Comparison of ENCODE assay signal across 26 mouse cellular contexts in genomic region chr5:122312346-122312745, GRCm38 (mm10). TPM values are rescaled to one million over a fixed set of nuclear protein-coding genes. Genes with fewer than 3 reads are reported as not detected.
A peak's percentile ranks its signal among the peaks of the same experiment; 100 is the strongest.
DNase-seq lines count a peak whose midpoint lies in the region; ATAC-seq and TF ChIP-seq lines count a peak whose summit lies in the region.
"Had no signal": no experiment of that assay in that cellular context is flagged by ENCODE, and none has a peak within 500 bp of the region (broad histone marks: within the 10 kb centered on the region; RNA-seq: fewer than 3 reads in every experiment).

No protein-coding gene starts in this region.

- H3K4me2 ChIP-seq in lung, postnatal 0 days (replicated peaks; ENCODE audit: low read depth, low read length), result no peak overlapping the region
- H3K4me2 ChIP-seq: embryonic facial prominence, embryonic 13.5 days; lung, embryonic 15.5 days; midbrain, embryonic 11.5 days; stomach, embryonic 15.5 days had no signal

- peak overlapping the region; percentile 97 for H3K27ac ChIP-seq in gastrocnemius, adult 2 months
- H3K27ac ChIP-seq in kidney, adult 2 months (ENCODE audit: insufficient read depth, low read depth, low read length), result peak overlapping the region; percentile 21; the same call in 1 of the 2 replicates
- no peak overlapping the region for H3K27ac ChIP-seq in lung, postnatal 0 days (ENCODE audit: low read length)
- H3K27ac ChIP-seq in thymus, adult 2 months (ENCODE audit: control insufficient read depth, insufficient read depth, low read length), result peak overlapping the region; percentile 93
- H3K27ac ChIP-seq: embryonic facial prominence, embryonic 13.5 days; forebrain, embryonic 10.5 days; heart, embryonic 10.5 days; liver, embryonic 14.5 days; lung, embryonic 15.5 days; stomach, embryonic 15.5 days had no signal

- ATAC-seq in lung, postnatal 0 days, result no peak
- ATAC-seq: forebrain, postnatal 0 days; intestine, embryonic 16.5 days; Patski had no signal

- H3K9ac ChIP-seq in lung, postnatal 0 days (replicated peaks; ENCODE audit: low read depth), result no peak overlapping the region
- H3K9ac ChIP-seq: embryonic facial prominence, embryonic 13.5 days; forebrain, postnatal 0 days; liver, embryonic 14.5 days; lung, embryonic 15.5 days; stomach, embryonic 15.5 days had no signal

- peak; percentile 59 for DNase-seq in gastrocnemius, adult 2 months
- no peak for DNase-seq in gastrocnemius, adult 8-10 months (ENCODE audit: low spot score in 2 of 2)
- no peak for DNase-seq in kidney, adult 2 months
- DNase-seq in kidney, postnatal 25 days, result no peak
- DNase-seq in lung, postnatal 0 days (ENCODE audit: low spot score), result peak; percentile 52
- no peak for DNase-seq in lung, postnatal 14 days
- DNase-seq in thymus, adult 2 months, result no peak
- no peak for DNase-seq in thymus, postnatal 10 days (ENCODE audit: low spot score in 2 of 2)
- DNase-seq: adrenal gland, postnatal 10 days; cerebellum, adult 11 months; cerebellum, adult 9-11 months; forebrain, postnatal 0 days; gastrocnemius, postnatal 14 days; heart, postnatal 36 days; kidney, postnatal 10 days; left cerebral cortex, postnatal 4 days; right cerebral cortex, postnatal 25 days had no signal

- no peaks in the 10 kb centered on the region for H3K9me3 ChIP-seq in lung, postnatal 0 days (ENCODE audit: low read length)
- H3K9me3 ChIP-seq: embryonic facial prominence, embryonic 13.5 days; forebrain, embryonic 10.5 days; heart, embryonic 10.5 days; lung, embryonic 15.5 days; stomach, embryonic 15.5 days had no signal

- no peak for TF ChIP-seq CTCF in gastrocnemius, adult 2 months (IDR thresholded peaks at IDR 0.05)
- TF ChIP-seq CTCF in kidney, adult 2 months (conservative IDR thresholded peaks at IDR 0.05; ENCODE audit: insufficient read depth, insufficient read length, low read depth, low read length), result no peak
- TF ChIP-seq CTCF in lung, postnatal 0 days (IDR thresholded peaks at IDR 0.05), result no peak
- TF ChIP-seq CTCF in thymus, adult 2 months (IDR thresholded peaks at IDR 0.05; ENCODE audit: borderline replicate concordance, control insufficient read depth, extremely low read depth, insufficient read depth, low read length, poor library complexity), result no peak

- intact Hi-C loops in gastrocnemius, adult 2 months (cut with DNase I), result no loop called here

- no peaks in the 10 kb centered on the region for H3K36me3 ChIP-seq in kidney, adult 2 months (ENCODE audit: control insufficient read depth, insufficient read depth, low read length)
- H3K36me3 ChIP-seq in lung, postnatal 0 days (ENCODE audit: insufficient read depth, low read length), result no peaks in the 10 kb centered on the region
- peaks cover 14% of the 10 kb centered on the region for H3K36me3 ChIP-seq in thymus, adult 2 months (ENCODE audit: control insufficient read depth, insufficient read depth, low read length)

- no peak overlapping the region; the same call in 1 of the 2 replicates for H3K4me3 ChIP-seq in gastrocnemius, adult 2 months
- no peak overlapping the region for H3K4me3 ChIP-seq in kidney, adult 2 months (ENCODE audit: insufficient read depth, low read depth, low read length)
- no peak overlapping the region for H3K4me3 ChIP-seq in lung, postnatal 0 days (ENCODE audit: low read depth, low read length)
- H3K4me3 ChIP-seq in thymus, adult 2 months (ENCODE audit: control insufficient read depth, insufficient read depth, low read length), result no peak overlapping the region
- H3K4me3 ChIP-seq: embryonic facial prominence, embryonic 13.5 days; forebrain, embryonic 10.5 days; heart, embryonic 10.5 days; lung, embryonic 15.5 days; stomach, embryonic 15.5 days had no signal

- 72% methylated on average over 4 of the region's 4 CpGs for WGBS in kidney, adult 2 months
- WGBS in lung, postnatal 0 days, result 58% methylated on average over 4 of the region's 4 CpGs
- WGBS in thymus, adult 2 months, result 93% methylated on average over 4 of the region's 4 CpGs

- TF ChIP-seq EP300 in lung, postnatal 0 days (IDR thresholded peaks at IDR 0.05), result no peak

- H3K27me3 ChIP-seq in kidney, adult 2 months (replicated peaks; ENCODE audit: control insufficient read depth, insufficient read depth, low read length), result no peaks in the 10 kb centered on the region
- no peaks in the 10 kb centered on the region for H3K27me3 ChIP-seq in lung, postnatal 0 days (replicated peaks; ENCODE audit: insufficient read depth, low read length)
- H3K27me3 ChIP-seq in thymus, adult 2 months (ENCODE audit: control insufficient read depth, insufficient read depth, low read length), result no peaks in the 10 kb centered on the region
- H3K27me3 ChIP-seq: embryonic facial prominence, embryonic 13.5 days; lung, embryonic 15.5 days; Patski; stomach, embryonic 15.5 days had no signal

- no peak for TF ChIP-seq POLR2A in kidney, adult 2 months (IDR thresholded peaks at IDR 0.05; ENCODE audit: low read depth, low read length)
- no peak for TF ChIP-seq POLR2A in thymus, adult 2 months (IDR thresholded peaks at IDR 0.05; ENCODE audit: control insufficient read depth, extremely low read depth, insufficient read depth, low read length, poor library complexity)

- H3K4me1 ChIP-seq in kidney, adult 2 months (ENCODE audit: control insufficient read depth, insufficient read depth, low read length), result peaks cover 41% of the 10 kb centered on the region
- no peaks in the 10 kb centered on the region for H3K4me1 ChIP-seq in lung, postnatal 0 days (ENCODE audit: insufficient read depth, low read depth, low read length)
- peaks cover 63% of the 10 kb centered on the region for H3K4me1 ChIP-seq in thymus, adult 2 months (replicated peaks; ENCODE audit: control insufficient read depth, insufficient read depth, low read length)

RNA-seq across cellular contexts. Expression of gene Pptc7, which starts 28.2 kb away (rescaled TPM):
- total RNA-seq in gastrocnemius, adult 2 months (2021), result 100 to 1,000 TPM; 103 to 115 TPM
- total RNA-seq in gastrocnemius, adult 8-10 months (2022), result 100 to 1,000 TPM in 2 of 4 experiments, 10 to 100 TPM in 2; 91.8 to 110 (median 100.0) TPM
- polyA plus RNA-seq in kidney, adult 2 months (2012; rRNA removed), result 28.8 and 31.7 TPM in 2 replicates
- polyA plus RNA-seq in lung, postnatal 0 days (2015; fragmentation: Nextera tagmentation; extraction: Ambion mirVana), result 12.2 and 12.7 TPM in 2 replicates
- 72.4 and 78.8 TPM in 2 replicates for polyA plus RNA-seq in thymus, adult 2 months (2012; rRNA removed)

RNA-seq across cellular contexts. Expression of gene Rad9b, which starts 41.7 kb away (rescaled TPM):
- total RNA-seq in gastrocnemius, adult 2 months (2021), result under 1 TPM; 0.38 to 0.45 TPM
- total RNA-seq in gastrocnemius, adult 8-10 months (2022), result under 1 TPM; 0.13 to 0.63 (median 0.42) TPM
- 4.2 and 4.5 TPM in 2 replicates for polyA plus RNA-seq in kidney, adult 2 months (2012; rRNA removed)
- polyA plus RNA-seq in lung, postnatal 0 days (2015; fragmentation: Nextera tagmentation; extraction: Ambion mirVana), result 6.4 and 6.9 TPM in 2 replicates
- 6.3 and 7.2 TPM in 2 replicates for polyA plus RNA-seq in thymus, adult 2 months (2012; rRNA removed)

RNA-seq across cellular contexts. Expression of gene Vps29, which starts 41.8 kb away (rescaled TPM):
- total RNA-seq in gastrocnemius, adult 2 months (2021), result 10 to 100 TPM; 35.0 to 46.0 TPM
- 10 to 100 TPM; 44.0 to 51.2 (median 46.4) TPM for total RNA-seq in gastrocnemius, adult 8-10 months (2022)
- polyA plus RNA-seq in kidney, adult 2 months (2012; rRNA removed), result 111 and 133 TPM in 2 replicates
- 189 and 193 TPM in 2 replicates for polyA plus RNA-seq in lung, postnatal 0 days (2015; fragmentation: Nextera tagmentation; extraction: Ambion mirVana)
- 38.7 and 54.5 TPM in 2 replicates for polyA plus RNA-seq in thymus, adult 2 months (2012; rRNA removed)

RNA-seq across cellular contexts. Expression of gene Tctn1, which starts 48.1 kb away (rescaled TPM):
- 1 to 10 TPM; 1.8 to 2.0 TPM for total RNA-seq in gastrocnemius, adult 2 months (2021)
- 1 to 10 TPM; 1.4 to 2.1 (median 1.7) TPM for total RNA-seq in gastrocnemius, adult 8-10 months (2022)
- 18.2 and 23.2 TPM in 2 replicates for polyA plus RNA-seq in kidney, adult 2 months (2012; rRNA removed)
- 4.5 and 5.1 TPM in 2 replicates for polyA plus RNA-seq in lung, postnatal 0 days (2015; fragmentation: Nextera tagmentation; extraction: Ambion mirVana)
- 41.4 and 45.0 TPM in 2 replicates for polyA plus RNA-seq in thymus, adult 2 months (2012; rRNA removed)

RNA-seq across cellular contexts. Expression of gene Gpn3, which starts 59.3 kb away (rescaled TPM):
- total RNA-seq in gastrocnemius, adult 2 months (2021), result 10 to 100 TPM; 22.1 to 28.5 TPM
- total RNA-seq in gastrocnemius, adult 8-10 months (2022), result 10 to 100 TPM; 29.1 to 36.2 (median 32.2) TPM
- polyA plus RNA-seq in kidney, adult 2 months (2012; rRNA removed), result 28.2 and 28.8 TPM in 2 replicates
- polyA plus RNA-seq in lung, postnatal 0 days (2015; fragmentation: Nextera tagmentation; extraction: Ambion mirVana), result 61.2 and 69.2 TPM in 2 replicates
- polyA plus RNA-seq in thymus, adult 2 months (2012; rRNA removed), result 103 TPM in 2 replicates

Comparison
In these comparisons a context has a peak if more than half of its experiments do, and no peak if none do; other contexts are left out.
1. DNase-seq: peak in gastrocnemius, adult 2 months (single experiment) and lung, postnatal 0 days (single experiment); none in gastrocnemius, adult 8-10 months (0 of 2), kidney, adult 2 months (single experiment), kidney, postnatal 25 days (0 of 2), lung, postnatal 14 days (single experiment), thymus, adult 2 months (single experiment) and thymus, postnatal 10 days (0 of 2).